ENCODE assay signal across 16 mouse cellular contexts in genomic region chr3:51387868-51388381, GRCm38 (mm10). TPM values are rescaled to one million over a fixed set of nuclear protein-coding genes. Genes with fewer than 3 reads are reported as not detected.
DNase-seq lines count a peak whose midpoint lies in the region; ATAC-seq lines count a peak whose summit lies in the region.
"Had no signal": no experiment of that assay in that cellular context is flagged by ENCODE, and none has a peak within 500 bp of the region (broad histone marks: within the 10 kb centered on the region; RNA-seq: fewer than 3 reads in every experiment).

No protein-coding gene starts in this region.

- 0 out of 2 replicates have a peak, but pooled peaks have one; percentile 44 for ATAC-seq in embryonic facial prominence, embryonic 12.5 days (ENCODE audit: insufficient number of reproducible peaks, insufficient read depth, low FRiP score, low TSS enrichment)
- no peak for ATAC-seq in liver, embryonic 11.5 days (replicated peaks; ENCODE audit: low FRiP score)
- ATAC-seq: midbrain, embryonic 16.5 days had no signal

- peaks cover 7% of the 10 kb centered on the region; the same call in 1 of the 2 replicates for H3K27me3 ChIP-seq in embryonic facial prominence, embryonic 12.5 days
- H3K27me3 ChIP-seq in embryonic facial prominence, embryonic 10.5 days (replicated peaks; ENCODE audit: low read depth, poor library complexity, severe bottlenecking), result peaks cover 30% of the 10 kb centered on the region
- H3K27me3 ChIP-seq in liver, embryonic 11.5 days (replicated peaks; ENCODE audit: control insufficient read depth, insufficient read depth, low read length), result no peaks in the 10 kb centered on the region
- H3K27me3 ChIP-seq: heart, embryonic 12.5 days had no signal

- H3K36me3 ChIP-seq in embryonic facial prominence, embryonic 12.5 days, result no peaks in the 10 kb centered on the region
- H3K36me3 ChIP-seq in embryonic facial prominence, embryonic 10.5 days (replicated peaks), result no peaks in the 10 kb centered on the region
- H3K36me3 ChIP-seq in liver, embryonic 11.5 days (ENCODE audit: control insufficient read depth, insufficient read depth, low read length), result no peaks in the 10 kb centered on the region
- H3K36me3 ChIP-seq: heart, embryonic 12.5 days; limb, embryonic 13.5 days; neural tube, embryonic 13.5 days had no signal

- H3K4me3 ChIP-seq in embryonic facial prominence, embryonic 12.5 days, result no peak overlapping the region
- H3K4me3 ChIP-seq in embryonic facial prominence, embryonic 10.5 days, result no peak overlapping the region
- H3K4me3 ChIP-seq in liver, embryonic 11.5 days (ENCODE audit: low read depth, low read length), result no peak overlapping the region

- no peak overlapping the region for H3K9ac ChIP-seq in embryonic facial prominence, embryonic 12.5 days
- no peak overlapping the region for H3K9ac ChIP-seq in liver, embryonic 11.5 days (ENCODE audit: low read depth, low read length)

- H3K27ac ChIP-seq in embryonic facial prominence, embryonic 12.5 days, result no peak overlapping the region
- H3K27ac ChIP-seq in embryonic facial prominence, embryonic 10.5 days (replicated peaks), result no peak overlapping the region
- H3K27ac ChIP-seq in liver, embryonic 11.5 days (ENCODE audit: low read depth, low read length), result no peak overlapping the region
- H3K27ac ChIP-seq: limb, embryonic 13.5 days; neural tube, embryonic 13.5 days had no signal

- H3K9me3 ChIP-seq in embryonic facial prominence, embryonic 12.5 days, result no peaks in the 10 kb centered on the region
- no peaks in the 10 kb centered on the region for H3K9me3 ChIP-seq in embryonic facial prominence, embryonic 10.5 days
- no peaks in the 10 kb centered on the region for H3K9me3 ChIP-seq in liver, embryonic 11.5 days (ENCODE audit: control insufficient read depth, low read length)
- H3K9me3 ChIP-seq: heart, embryonic 12.5 days; limb, embryonic 13.5 days; neural tube, embryonic 13.5 days had no signal

- peaks cover 7% of the 10 kb centered on the region; the same call in 1 of the 2 replicates for H3K4me1 ChIP-seq in embryonic facial prominence, embryonic 12.5 days
- peaks cover 19% of the 10 kb centered on the region for H3K4me1 ChIP-seq in embryonic facial prominence, embryonic 10.5 days
- peaks cover 9% of the 10 kb centered on the region for H3K4me1 ChIP-seq in liver, embryonic 11.5 days (replicated peaks; ENCODE audit: control insufficient read depth, insufficient read depth, low read length)

- no peak overlapping the region for H3K4me2 ChIP-seq in embryonic facial prominence, embryonic 12.5 days (replicated peaks)
- peak overlapping the region; percentile 1; the same call in 1 of the 2 replicates for H3K4me2 ChIP-seq in liver, embryonic 11.5 days

- DNase-seq in embryonic facial prominence, embryonic 10.5 days (ENCODE audit: low spot score), result no peak
- peak; percentile 73 for DNase-seq in Muller cell, postnatal 12 days (ENCODE audit: inconsistent ontology term)
- DNase-seq in cerebellum, postnatal 10 days, result peak; percentile 76 to 83
- no peak for DNase-seq in liver, embryonic 11.5 days (ENCODE audit: low spot score)
- no peak for DNase-seq in gastrocnemius, postnatal 25 days
- DNase-seq in spleen, postnatal 10 days (ENCODE audit: low spot score in 2 of 2), result no peak
- DNase-seq in ovary, postnatal 14 days (ENCODE audit: low spot score), result no peak
- DNase-seq: layer of hippocampus, postnatal 36 days; lung, postnatal 4 days; right cerebral cortex, postnatal 14 days; thymus, adult 2 months had no signal

- WGBS in embryonic facial prominence, embryonic 12.5 days, result 61% methylated on average over 8 of the region's 8 CpGs
- WGBS in embryonic facial prominence, embryonic 10.5 days, result 55% methylated on average over 8 of the region's 8 CpGs
- 46% methylated on average over 8 of the region's 8 CpGs for WGBS in liver, embryonic 11.5 days

RNA-seq across cellular contexts. Expression of gene Mgarp, which starts 8.6 kb away (rescaled TPM):
- polyA plus RNA-seq in embryonic facial prominence, embryonic 12.5 days (2016; fragmentation: Nextera tagmentation; extraction: Ambion mirVana), result 8.6 and 12.6 TPM in 2 replicates
- polyA plus RNA-seq in embryonic facial prominence, embryonic 10.5 days (2016; fragmentation: Nextera tagmentation; extraction: Ambion mirVana), result 8.0 and 8.7 TPM in 2 replicates
- polyA plus RNA-seq in liver, embryonic 11.5 days (2014; fragmentation: Nextera tagmentation; extraction: Ambion mirVana), result 4.6 and 5.2 TPM in 2 replicates
- not detected for total RNA-seq in gastrocnemius, postnatal 25 days (2021)
- total RNA-seq: layer of hippocampus, postnatal 36 days had no signal

RNA-seq across cellular contexts. Expression of gene Ndufc1, which starts 20.9 kb away (rescaled TPM):
- 685 and 686 TPM in 2 replicates for polyA plus RNA-seq in embryonic facial prominence, embryonic 12.5 days (2016; fragmentation: Nextera tagmentation; extraction: Ambion mirVana)
- 646 and 663 TPM in 2 replicates for polyA plus RNA-seq in embryonic facial prominence, embryonic 10.5 days (2016; fragmentation: Nextera tagmentation; extraction: Ambion mirVana)
- polyA plus RNA-seq in liver, embryonic 11.5 days (2014; fragmentation: Nextera tagmentation; extraction: Ambion mirVana), result 692 and 701 TPM in 2 replicates
- total RNA-seq in gastrocnemius, postnatal 25 days (2021), result 1,000 to 10,000 TPM; 1,156 to 1,193 TPM

RNA-seq across cellular contexts. Expression of gene Naa15, which starts 27.0 kb away (rescaled TPM):
- polyA plus RNA-seq in embryonic facial prominence, embryonic 12.5 days (2016; fragmentation: Nextera tagmentation; extraction: Ambion mirVana), result 58.0 and 65.4 TPM in 2 replicates
- polyA plus RNA-seq in embryonic facial prominence, embryonic 10.5 days (2016; fragmentation: Nextera tagmentation; extraction: Ambion mirVana), result 68.2 and 69.9 TPM in 2 replicates
- polyA plus RNA-seq in liver, embryonic 11.5 days (2014; fragmentation: Nextera tagmentation; extraction: Ambion mirVana), result 48.4 and 50.6 TPM in 2 replicates
- total RNA-seq in gastrocnemius, postnatal 25 days (2021), result 10 to 100 TPM; 39.6 to 48.4 TPM

RNA-seq across cellular contexts. Expression of gene Elf2, which starts 47.5 kb away (rescaled TPM):
- 48.2 and 54.8 TPM in 2 replicates for polyA plus RNA-seq in embryonic facial prominence, embryonic 12.5 days (2016; fragmentation: Nextera tagmentation; extraction: Ambion mirVana)
- polyA plus RNA-seq in embryonic facial prominence, embryonic 10.5 days (2016; fragmentation: Nextera tagmentation; extraction: Ambion mirVana), result 42.0 and 49.2 TPM in 2 replicates
- 36.5 and 37.9 TPM in 2 replicates for polyA plus RNA-seq in liver, embryonic 11.5 days (2014; fragmentation: Nextera tagmentation; extraction: Ambion mirVana)
- 10 to 100 TPM; 44.3 to 46.1 TPM for total RNA-seq in gastrocnemius, postnatal 25 days (2021)

Comparison
In these comparisons a context has a peak if more than half of its experiments do, and no peak if none do; other contexts are left out.
1. DNase-seq: peak in Muller cell, postnatal 12 days (single experiment) and cerebellum, postnatal 10 days (2 of 2); none in embryonic facial prominence, embryonic 10.5 days (single experiment), liver, embryonic 11.5 days (single experiment), gastrocnemius, postnatal 25 days (single experiment), spleen, postnatal 10 days (0 of 2) and ovary, postnatal 14 days (single experiment).